Mouse (Mus musculus) gastrocnemius, postnatal 14 days (tissue): ENCODE results near the gene Rab14. TPM values are rescaled to one million over a fixed set of nuclear protein-coding genes. Genes with fewer than 3 reads are reported as not detected.

Source experiments
- DNase-seq: peaks from one replicate; pipeline ENCODE4 v3.0.0; 2021; ENCODE audit warnings: mixed read lengths
- intact Hi-C: fragments of 180-260 bp; cut with DNase I; formaldehyde crosslinking; loops from one replicate; pipeline ENCODE4 v1.15.1; 2025; ENCODE audit warnings: low total_unique reads
- long read RNA-seq, 2 experiments: library from polyadenylated mRNA; stranded (forward); transcript quantifications; one replicate each; pipeline ENCODE4 v2.0.0; 2021
- total RNA-seq, 2 experiments: library from RNA; stranded (reverse); gene quantifications; 2 replicates each; pipeline ENCODE4 v1.2.3; 2021

Rab14 gene
- 10 to 100 TPM; 76.7 to 79.5 TPM for total RNA-seq
- long read RNA-seq, experiment 1, transcript Rab14-201 (8 exons, 3,081 nt), result major isoform, 121 of 141 reads
- long read RNA-seq, experiment 1, partial matches to known transcripts, result 2 of 141 reads
- long read RNA-seq, experiment 1, other reads (novel, unspliced or antisense), result 18 of 141 reads
- long read RNA-seq, experiment 2, transcript Rab14-201 (8 exons, 3,081 nt), result major isoform, 149 of 167 reads
- long read RNA-seq, experiment 2, partial matches to known transcripts, result 7 of 167 reads
- long read RNA-seq, experiment 2, other reads (novel, unspliced or antisense), result 11 of 167 reads

DNA sequence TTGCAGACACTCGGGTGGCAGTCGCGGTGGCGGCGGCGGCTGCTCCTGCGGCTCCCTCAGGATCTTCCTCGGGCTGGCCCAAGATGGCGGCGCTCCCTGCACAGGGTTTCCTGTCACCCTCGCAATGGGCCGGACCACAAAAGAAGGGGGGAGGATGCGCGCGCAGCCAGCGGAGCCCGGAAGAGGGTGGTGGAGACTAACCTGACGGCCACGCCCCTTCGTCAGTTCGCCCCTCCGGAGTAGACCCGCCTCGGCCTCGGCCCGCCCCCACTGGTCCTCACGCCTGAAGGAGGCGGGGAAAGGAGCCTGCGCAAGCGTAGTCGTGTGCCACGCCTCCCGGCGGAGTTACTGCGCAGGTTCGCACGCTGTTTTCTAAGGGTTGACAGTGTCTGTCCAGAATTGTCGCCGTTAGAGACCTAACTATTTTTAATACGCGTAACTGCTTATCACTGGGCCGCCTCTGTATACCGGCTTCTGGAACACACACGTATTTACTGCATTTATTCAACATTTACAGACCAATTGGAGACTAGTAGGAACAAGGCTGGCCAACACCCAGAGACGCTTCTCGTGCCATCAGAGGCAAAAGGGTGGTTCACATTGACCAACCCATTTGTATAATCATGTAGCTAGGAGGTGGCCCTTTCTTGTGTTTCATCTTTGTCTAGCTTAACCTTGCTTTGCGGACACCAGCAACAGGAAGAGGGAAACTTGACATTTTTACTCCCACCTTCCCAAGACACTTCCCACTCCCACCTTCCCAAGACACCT lies at the start of gene Rab14:
Gene Rab14, minus strand, starts transcription at position 223 of the 771 bp plus-strand sequence.
- DNase-seq, result peak; percentile 100
- intact Hi-C loops, result no loop called here

DNA sequence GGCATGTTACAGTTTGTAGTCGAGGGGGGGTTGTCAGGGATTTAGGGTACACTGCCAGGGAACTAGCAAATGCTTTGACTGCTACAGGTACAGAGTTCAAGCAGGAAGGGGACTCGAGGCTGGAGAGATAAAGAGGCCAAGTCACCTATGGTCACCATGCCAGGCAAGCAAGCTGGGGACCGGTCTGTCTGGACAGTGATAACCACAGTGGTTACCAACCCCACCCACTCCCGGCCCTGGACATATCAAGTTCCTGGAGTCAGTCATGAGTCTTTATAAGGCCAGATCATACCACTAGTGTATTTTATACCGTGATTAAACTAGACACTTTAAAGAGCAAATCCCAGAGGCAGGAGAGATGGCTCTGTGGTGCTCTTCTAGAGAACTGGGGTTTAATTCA lies 46.8 kb upstream of the Rab14 start:
- intact Hi-C loops, result no loop called here
- no peak for DNase-seq

DNA sequence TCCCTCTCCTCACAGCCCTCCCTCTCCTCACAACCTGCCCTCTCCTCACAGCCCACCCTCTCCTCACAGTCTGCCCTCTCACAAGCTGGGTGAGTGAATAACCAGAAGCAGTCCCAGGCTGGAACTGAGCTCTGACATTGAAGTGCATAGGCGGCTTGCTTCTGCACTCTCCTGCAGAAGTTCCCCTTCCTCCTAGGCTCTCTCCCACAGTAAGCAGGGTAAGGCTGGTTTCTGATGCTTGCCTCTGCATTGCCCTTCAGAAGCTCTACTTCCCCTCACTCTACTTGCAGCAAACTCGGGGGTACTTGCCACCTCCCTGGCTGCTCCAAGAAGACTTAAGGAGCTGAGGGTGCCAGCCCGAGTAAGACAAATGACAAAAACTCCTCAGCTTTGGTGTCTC lies 43.3 kb upstream of the Rab14 start:
- intact Hi-C loops, result no loop called here
- no peak for DNase-seq

DNA sequence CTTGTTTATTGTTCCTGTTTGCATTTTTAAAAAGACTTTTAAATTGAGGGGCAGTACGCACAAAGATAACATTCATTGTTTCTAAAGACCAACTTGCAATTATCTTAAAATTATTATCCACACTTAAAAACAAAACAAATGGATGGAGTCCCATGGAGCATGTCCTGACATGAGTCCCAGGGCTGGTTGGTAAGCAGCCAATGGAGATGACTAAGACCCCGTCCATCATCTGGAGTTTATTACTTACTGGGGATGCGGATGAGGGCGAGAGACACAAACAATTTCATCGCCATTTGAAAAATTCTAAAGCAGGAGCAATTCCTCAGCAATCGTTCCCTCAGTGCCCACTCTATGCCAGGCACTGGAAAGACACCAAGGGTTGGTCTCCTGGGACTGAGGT lies 34.1 kb upstream of the Rab14 start:
- intact Hi-C loops, result no loop called here
- peak; percentile 37 for DNase-seq

DNA sequence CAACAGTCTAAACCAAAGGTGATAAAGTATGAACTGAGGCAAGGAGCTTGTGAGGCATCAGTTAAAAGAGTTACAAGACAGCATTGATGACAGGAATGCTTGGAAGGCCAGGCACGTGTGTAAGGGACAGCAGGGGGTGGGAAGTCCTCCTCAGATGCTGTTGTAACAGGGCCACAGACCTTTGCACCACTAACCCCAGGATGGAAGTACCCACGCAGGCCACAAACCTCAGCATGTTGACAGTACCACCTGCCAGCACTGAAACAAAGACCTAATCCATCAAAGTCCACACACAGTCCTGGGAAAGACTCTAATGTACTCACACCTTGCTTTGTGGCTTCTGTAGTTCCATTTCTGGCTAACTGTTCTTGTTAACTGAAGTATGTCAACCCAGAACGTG lies 33.0 kb upstream of the Rab14 start:
- no peak for DNase-seq
- intact Hi-C loops, result no loop called here

DNA sequence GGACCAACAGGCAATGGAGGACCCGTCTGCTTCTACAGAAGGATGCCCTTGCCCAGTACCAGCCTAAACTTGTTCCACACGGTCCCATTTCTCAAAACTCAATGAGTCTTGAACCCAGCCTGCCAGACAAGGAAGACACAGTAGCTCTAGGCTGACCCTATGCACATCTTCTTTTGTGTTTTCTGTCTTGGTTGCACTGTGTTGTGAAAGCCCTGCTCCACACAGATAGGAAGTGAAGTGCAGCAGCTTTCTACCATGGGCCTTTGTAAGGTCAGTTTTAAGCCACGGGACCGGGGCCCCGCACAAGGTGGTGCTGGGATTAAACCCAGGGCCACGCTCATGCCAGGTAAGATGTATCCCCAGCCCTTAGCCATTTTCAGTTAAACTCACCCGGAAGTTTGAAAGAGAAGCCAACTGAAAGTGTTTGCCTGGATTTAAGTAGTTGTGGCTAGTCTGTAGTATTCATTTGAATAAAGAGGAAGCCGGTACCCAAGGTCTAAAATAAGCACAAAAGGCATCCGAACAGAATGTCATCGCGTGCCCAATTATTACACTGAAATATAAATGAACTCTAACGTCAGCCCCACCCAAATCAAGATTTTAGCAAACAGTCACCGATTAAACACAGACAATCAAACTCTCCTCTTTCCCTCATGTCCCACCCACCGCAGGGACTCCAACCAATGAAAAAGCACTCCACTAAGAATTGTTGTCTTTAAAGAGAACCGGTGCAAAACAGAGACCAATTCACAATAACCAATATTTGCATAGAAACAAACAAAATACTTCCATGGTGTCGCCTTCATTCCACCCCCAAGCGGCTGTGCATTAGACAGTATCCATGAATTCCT lies 31.9 kb upstream of the Rab14 start:
- DNase-seq, result no peak
- intact Hi-C loops, result no loop called here

DNA sequence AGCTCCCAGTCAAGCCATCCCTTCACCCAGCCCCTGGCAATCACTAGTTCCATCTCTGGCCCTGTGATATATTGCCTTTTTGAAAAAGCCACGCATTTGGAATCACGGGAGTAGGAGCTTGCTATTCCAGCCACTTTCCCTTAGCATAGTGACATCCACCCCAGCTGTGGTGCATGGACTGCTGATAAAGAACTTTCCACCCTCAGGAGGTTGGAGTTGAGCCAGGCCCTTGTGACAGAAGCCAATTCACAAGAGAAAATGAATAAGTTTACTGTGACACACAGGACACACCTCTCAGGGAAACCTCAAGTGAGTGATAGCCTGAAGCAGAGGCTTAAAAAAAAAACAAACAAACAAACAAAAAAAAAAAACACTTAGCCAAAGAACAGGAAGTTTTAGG lies 31.0 kb upstream of the Rab14 start:
- intact Hi-C loops, result no loop called here
- DNase-seq, result peak; percentile 29

DNA sequence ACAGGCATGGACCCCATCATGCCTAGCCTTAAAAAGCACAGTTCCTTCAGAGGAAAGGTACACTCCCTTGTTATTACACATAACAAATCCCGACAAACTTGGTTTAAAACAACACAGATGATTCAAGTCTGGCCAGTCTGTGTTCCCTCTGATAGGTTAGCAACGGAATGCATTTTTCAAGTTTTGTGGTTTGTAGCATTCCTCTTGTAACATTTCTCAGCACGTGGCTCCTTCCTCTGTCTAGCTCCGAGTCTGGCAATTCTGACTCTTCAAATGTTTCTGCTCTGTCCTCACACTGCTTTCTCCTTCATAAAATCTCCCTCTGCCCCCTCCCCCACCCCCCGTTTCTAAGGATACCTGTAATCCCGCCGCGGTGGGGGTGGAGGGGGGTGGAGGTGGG lies 29.3 kb upstream of the Rab14 start:
- no peak for DNase-seq
- intact Hi-C loops, result no loop called here

DNA sequence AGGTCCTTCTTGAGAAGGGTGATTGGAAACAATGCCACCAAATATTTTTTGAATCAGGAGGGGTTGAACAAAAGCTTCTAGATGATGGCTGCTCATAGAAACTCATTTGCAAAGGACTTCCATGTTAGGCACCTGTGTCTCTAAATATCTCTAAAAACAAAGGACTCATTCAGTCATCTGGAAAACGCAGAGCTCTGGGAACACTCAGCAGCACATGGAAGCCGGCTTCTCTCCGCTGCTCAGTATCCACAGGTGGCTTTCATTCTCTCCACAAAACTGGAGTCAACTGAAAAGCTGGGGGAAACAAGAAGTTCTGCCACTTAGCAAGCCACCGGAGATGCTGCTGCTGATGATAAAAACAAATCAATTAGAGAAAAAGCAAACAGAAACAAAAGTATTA lies 27.2 kb upstream of the Rab14 start:
- intact Hi-C loops, result no loop called here
- no peak for DNase-seq

DNA sequence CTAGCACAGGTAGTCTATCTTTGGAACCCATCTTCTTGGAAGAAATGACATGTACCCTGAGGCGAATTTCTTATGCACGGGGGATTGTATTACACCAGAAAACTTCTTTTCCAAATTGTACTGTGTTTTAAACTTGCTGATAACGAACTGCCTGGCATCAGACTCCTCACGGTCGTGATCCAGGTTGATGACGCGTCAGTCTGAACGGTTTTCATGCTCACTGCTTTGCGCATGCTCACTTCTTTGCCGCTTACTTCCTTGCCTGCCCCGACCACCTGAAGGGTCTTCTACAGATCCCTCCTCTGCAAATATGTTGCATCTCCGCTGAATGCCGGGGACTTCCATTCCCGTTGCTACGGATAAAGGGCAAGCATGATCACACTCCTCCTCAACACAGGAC lies 23.4 kb upstream of the Rab14 start:
- DNase-seq, result no peak
- intact Hi-C loops, result no loop called here

DNA sequence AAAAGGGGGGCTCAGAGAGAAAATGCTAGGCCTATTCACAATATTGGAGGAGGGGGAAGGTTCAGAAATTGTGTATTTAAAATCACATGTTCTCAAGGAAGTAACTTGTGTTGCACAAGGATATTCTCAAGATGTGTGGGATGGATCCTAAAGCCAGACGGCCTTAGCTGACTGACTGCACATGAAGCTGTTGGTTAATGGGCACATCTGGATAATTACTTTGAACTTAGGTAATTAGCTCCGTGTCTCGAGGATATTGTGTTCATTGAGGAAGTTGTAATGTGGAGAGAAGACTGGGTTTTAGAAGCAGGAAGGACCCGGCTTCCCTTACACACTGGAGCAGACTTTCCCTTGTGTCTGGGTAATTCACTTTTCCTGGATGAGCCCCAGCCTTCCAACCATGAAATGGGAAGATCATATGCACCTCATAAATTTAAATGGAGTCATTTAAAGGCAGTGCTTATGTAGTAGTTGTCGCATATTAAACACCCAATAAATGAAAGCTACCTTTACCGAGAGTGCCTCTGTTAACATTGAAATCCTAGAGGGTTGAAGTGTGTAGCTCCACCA lies 22.0 kb upstream of the Rab14 start:
- intact Hi-C loops, result no loop called here
- DNase-seq, result no peak

DNA sequence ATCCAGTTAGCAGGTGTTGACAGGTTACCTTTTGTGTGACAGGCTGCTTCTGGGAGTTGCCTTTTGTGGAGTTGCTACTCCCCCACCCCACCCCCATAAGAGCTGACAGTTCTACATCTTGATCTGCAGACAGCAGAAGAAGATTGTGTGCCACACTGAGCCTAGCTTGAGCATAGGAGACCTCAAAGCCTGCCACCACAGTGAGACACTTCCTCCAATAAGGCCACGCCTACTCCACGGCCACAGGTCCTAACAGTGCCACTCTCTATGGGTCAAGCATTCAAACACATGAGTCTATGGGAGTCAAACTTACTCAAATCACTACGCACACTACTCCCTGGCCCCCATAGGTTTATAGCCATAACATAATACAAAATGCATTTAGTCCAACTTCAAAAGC lies 17.8 kb upstream of the Rab14 start:
- intact Hi-C loops, result no loop called here
- no peak for DNase-seq

DNA sequence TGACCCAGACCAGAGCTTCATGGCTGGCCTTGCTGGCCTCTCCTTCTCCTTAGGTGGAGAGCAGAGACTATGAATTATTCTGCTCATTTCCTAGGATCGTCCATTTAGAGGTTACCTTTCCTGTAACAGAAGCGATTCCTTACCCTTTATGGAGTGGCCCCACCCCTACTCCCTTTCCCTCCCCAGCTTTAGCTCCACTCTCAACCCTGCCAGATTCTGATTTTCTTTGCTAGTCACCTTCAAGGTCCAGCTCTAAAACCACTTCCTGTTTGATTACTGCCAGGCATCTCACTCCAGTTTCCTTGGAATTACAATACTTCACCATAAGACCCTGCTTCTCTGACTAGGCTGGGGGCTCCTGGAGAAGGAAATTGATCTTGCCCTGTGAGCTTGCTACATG lies 15.8 kb upstream of the Rab14 start:
- DNase-seq, result no peak
- intact Hi-C loops, result loop anchor here (2.0 kb wide), 1 partner anchor 52 kb away; no protein-coding TSS in a partner anchor

DNA sequence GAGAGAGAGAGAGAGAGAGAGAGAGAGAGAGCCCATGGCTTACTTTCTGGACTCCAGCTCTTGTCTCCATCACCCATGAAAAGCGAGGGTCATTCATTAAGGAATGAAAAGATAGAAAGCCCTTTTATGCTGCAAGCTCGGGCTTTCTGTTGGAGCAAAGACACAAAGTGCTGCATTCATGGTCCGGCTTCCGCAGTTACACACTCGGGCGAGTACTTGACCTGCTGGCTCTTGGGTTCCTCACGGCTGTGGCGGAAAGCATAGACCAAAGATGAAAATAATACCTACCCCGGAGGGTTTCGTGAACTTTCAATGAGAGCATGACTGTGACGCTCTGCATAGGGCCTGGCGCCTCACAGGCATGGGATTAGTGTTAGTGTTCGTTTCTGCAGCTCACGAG lies 14.4 kb upstream of the Rab14 start:
- intact Hi-C loops, result no loop called here
- DNase-seq, result no peak

DNA sequence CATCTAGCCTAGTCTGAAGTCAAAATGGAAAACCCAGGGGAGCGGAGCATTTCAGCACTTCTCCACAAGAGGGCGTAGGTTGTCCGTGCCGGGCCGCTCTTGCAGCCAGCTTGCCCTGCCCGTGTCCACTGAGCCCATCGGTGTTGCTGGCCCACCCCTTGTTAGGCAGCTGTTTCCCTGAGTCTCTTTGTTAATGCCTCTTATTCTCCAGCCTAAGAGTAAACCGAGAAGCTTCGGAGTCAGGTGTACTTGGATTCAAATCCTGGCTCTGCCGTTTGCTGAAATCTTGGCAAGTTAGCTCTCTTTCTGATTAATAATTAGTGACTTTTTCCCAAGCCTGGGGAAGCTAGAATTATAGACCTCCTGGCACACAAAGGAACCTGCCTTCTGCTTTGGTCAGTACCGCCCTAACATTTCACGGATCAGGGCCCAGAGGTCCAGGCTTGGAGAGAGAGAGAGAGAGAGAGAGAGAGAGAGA lies 14.0 kb upstream of the Rab14 start:
- intact Hi-C loops, result no loop called here
- DNase-seq, result peak; percentile 82

DNA sequence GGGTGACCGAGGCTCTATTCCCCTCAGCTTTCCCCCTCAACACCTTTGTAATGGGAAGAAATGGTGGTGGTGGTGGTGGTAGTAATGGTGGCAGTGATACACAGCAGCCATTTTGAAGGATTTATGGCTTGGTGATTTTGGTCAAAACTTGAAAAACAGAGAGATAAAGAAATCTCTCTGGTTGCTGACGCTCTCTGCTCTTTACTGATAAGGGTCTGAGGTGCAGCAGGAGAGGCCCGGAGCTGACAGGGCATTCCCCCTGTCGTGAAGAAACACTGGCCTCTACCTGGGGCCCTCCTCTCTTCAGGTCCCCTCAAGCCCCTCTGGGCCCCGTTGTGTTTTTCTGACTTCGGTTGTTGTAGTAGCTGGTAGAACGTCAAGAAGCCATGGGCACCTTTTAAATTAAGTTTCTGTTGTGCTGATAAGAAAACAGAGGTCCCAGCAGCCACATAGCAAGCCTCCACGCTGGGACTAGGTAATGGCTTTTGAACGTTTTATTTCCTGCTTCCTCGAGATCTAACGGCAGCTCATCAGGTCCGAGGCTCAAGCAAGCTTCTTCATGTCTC lies 12.5 kb upstream of the Rab14 start:
- DNase-seq, result no peak
- intact Hi-C loops, result no loop called here

DNA sequence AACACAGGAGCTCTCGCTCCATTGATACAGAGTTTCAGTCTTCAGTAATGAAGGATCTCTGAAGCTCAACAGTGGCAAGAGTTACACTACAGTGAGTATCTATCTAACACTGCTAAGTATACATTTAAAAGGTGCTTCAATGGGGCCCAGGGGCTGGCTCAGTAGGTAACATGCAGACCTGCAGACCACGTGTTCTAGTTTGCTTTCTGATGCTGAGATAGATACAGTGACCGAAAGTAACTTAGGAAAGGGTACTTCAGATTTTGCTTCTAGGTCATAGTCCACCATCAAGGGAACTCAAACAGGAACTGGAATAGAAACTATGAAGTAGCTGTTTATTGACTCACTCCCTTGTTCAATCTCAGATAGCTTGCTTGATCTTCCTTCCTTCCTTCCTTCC lies 10.8 kb upstream of the Rab14 start:
- intact Hi-C loops, result no loop called here
- DNase-seq, result no peak

DNA sequence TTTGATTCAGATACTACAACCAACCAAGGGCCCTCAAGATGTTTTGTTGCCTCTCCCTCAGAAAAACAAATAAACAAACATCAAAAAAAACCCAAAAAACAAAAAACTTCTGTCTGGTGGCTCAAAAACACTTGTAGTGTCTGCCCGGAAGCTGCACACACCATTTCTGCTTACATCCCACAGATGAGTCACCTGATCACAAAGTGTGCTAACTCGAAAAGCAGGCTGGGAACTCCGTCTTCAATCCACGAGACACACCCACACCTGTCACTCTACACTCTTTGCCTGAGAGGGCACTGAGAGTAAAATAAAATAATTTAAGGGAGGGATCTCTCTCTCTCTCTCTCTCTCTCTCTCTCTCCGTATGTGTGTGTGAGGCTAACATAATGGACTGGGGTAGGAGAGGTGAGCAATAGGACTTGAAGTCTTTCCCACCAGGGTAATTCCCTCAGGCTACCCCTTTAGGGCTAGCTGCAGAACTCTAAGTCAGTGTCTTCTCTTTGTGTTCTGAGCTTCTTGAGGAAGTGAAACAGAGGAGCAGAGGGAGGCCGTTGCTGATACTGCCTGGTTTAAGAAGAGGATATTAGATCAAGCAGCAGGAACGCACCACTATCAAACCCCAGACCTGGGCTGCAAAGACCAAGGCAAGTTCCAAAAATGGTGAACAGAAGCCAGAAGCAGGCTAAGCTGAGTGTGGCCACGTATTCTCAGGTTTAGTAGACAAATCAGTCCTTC lies 8.2 kb upstream of the Rab14 start:
- intact Hi-C loops, result no loop called here
- DNase-seq, result no peak

DNA sequence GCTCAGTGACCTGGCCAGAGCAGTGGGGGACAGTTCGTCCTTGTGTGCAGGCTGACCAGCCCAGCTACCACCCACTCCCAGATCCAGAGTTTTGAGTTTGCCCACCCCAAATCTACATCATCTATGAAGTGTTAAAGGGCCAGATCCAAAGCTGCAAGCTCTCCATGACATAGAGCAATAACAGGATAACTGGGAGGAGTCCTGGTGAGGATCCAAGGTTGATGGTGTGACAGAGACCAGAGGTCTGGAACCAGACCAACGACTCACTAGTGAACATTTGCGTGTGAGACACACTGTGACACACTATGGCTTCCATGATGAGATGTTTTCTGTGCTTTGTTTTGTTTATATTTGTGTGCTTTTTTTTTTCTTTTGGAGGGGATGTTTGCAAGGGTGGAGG lies 7.1 kb upstream of the Rab14 start:
- intact Hi-C loops, result no loop called here
- DNase-seq, result no peak
